Mouse (Mus musculus) CD4-positive helper T cell, adult 2 months (primary cell): ENCODE data around the gene Wwox.

Experiments used
- DNase-seq: peaks from one replicate; pipeline ENCODE4 v3.0.0-alpha.2; 2012; ENCODE audit warnings: low read depth, missing footprints, low spot score

Gene Wwox

DNA sequence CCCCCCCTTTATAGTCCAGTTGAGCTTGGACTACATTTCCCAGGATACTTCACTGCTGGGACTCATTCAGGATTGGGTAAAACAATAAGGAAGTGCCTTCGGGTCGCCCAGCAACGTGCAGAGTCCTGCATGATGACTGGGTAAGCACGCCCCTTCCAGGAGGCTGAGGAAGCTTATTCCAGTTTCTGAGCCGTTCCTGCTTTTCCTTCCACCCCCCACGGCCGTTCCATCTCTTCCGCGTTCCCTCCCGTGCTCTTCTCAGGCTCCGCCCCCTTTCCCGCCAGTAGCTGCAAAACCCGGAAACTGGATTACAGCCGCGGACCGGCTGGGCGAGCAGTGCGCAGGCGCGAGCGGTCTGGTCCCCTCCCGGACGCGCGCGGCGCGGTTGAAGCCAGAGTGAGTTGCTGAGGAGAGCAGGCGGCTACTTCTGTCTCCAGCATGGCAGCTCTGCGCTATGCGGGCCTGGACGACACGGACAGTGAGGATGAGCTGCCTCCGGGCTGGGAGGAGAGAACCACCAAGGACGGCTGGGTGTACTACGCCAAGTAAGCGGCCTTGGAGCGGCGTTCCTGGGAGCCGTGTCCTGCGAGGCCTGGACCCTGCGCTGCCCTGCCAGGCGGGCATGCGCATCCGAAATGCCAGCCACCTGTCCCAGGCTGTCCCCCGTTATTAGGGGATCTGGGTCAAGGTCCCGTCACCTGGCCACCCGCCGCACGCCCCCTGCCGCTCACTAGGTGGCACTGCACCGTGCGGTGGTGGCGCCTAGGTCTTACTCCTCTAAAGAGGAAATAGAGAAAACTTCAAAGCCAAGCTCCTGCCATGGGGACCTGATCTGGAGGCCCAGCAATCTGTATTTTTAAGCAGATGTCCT, at the start of gene Wwox:
Wwox (plus strand) TSS at position 322 of the 871 bp plus-strand sequence.
- DNase-seq = peak; percentile 98

DNA sequence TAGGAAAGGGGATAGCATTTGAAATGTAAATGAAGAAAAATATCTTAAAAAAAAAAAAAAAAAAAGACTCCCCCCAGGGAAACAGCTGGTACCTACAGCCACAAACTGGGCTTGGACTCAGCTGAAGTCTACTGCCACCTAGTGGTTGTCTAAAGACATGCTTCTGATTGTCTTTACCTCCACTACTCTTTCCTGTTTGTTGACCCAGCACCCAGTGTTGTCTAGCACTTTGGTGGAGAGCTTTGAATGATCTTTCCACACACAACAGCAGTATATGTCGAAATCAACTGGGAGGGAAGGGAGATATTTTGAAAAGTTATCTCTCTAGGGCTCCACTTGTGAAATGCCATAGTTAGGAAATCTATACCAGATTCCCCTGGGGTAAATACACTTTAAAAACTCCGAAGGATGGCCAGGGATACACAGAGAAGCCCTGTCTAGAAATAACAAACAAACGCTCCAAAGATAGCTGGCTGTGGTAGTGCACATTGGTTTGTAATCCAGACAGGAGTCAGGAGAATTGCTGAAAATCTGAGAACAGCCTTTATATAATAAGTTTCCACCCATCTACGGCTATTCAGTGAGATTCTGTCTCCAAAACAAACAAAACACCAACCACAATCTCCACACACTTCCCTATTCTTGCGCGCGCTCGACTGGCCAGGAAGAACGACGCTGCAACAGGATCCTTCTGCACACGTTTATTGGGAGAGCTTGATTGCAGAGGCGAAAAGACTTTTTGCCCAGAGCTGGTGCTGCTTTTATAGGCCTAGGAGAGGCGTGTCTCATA, 48.8 kb upstream of the Wwox start:
- DNase-seq = peak; percentile 16

DNA sequence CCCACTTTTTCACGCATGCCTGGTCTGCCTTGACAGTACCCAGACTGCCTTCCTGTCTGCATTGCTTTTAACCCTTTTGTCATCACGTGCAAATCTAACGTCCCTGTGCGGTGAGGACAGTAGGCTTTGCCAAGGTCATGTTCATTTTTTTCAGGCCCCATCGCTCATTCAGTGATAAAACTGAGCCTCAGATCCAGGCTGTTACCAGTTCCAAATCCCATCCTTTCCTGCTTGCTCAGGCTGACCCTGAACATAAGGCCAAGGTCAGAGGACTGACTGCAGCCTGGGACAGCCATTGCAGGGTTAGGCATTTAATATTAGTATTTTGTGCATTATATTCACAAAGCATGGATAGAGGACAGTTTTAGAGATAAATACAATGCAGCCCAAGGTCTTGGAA, 41.1 kb upstream of the Wwox start:
- DNase-seq = no peak

DNA sequence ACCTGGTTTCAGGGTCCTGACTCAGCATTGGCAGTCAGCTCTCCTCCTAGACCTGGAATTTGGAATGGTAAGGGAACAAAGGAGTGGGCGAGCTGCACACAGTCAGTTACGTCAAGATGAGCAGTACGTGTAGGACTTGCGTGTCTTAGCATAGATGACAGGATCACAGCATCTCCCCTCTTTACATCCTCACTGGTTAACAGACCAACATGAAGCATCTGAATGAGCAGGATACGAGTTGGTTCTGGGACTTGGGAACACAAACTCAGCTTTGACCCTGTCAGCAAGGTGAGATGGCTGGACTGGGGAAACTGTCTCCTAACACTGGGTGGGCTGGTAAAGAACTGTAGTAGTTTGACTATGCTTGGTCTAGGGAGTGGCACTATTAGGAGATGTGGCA, 40.2 kb upstream of the Wwox start:
- no peak for DNase-seq

DNA sequence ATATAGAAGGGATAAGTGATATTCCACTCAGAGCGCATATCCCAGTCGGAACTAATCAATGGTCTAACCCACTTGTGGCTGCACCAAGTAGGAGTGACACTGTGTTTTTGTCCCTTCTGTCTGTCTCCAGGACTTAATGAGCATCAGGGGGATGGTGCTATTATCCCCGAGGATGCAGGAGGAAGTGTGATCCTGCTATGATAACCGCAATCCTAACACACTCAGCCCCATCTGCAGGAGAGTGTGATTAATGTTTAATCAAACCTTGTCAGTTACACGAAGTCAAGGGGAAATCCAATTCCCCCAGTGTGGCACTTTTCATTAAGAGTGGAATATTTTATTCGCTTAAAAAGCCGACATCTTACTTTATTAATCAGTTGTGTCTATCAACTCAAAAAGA, 37.8 kb upstream of the Wwox start:
- no peak for DNase-seq

DNA sequence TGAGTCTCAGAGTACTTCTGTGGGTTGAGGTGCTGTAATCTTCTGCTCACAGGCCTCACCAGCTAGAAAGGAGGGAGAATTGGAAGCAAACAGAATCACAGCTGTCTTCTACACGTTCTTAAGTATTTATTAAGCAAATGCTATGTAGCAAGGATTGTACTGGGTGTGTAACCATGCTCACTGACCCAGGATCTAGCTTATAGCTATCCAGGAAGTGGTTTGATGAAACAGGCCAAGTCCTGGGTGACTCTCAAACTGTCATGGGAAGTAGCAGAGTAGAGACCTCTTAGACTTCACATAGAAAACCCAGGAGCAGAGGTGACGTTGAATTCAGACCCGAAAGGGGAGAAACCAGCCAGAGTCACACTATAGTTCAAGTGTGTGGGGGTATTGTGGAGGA, 28.0 kb upstream of the Wwox start:
- no peak for DNase-seq

DNA sequence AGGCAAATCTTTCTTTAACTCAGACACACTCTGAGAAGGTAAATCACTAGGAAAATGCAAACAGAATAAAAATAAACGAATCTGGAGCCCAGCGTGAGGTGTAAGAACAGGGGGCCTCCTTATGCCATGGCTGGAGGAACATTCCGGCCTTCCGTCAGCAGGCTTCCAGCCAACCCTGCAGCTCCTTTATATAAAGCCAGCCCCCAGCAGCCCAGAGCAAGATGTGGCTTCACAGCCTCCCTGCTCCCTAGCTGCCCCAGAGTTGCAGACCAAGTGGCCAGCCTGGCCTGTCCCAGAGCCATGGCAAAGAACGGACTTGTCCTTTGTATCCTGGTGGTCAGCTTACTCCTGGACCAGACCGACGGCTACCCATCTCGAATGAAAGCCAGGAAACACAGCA, 21.7 kb upstream of the Wwox start, which contains the start of gene Clec3a:
Clec3a (plus strand) TSS at position 301 of the 400 bp plus-strand sequence.
- DNase-seq = no peak

DNA sequence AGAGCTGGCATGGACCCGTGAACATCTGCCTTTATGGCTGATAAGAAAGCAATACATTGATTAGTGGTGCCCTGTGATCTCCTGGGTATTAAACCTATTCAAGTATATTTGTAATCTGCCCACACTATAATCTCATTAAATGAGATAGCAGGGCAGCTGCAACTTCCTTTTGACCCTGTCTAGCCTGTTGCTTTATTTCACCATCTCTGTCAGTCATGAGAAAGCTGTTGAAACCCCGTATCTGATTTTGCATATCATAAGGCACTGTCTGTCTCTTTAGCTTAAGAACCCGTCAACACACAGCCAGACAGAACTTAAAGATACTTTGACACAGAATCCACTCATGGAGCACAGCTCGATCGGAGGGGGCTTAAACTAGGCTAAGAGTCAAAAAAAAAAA, 21.0 kb upstream of the Wwox start:
- no peak for DNase-seq

DNA sequence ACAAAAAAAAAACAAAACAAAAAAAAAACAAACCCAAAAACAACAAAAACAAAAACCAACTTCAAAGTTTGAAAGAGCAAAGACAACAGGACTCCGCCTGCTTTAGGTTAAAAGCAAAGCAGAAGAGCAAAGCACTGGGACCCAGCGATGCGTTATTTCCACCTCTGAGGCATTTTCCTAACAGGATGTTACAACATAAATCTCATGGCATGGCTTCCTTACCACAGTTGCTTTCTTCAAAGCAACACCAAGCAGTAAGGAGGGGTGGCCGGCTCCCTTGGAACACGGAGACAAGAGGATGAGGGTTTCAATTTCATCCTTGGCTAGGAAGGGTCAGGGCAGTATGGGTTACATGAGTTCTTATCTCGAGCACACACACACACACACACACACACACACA, 20.6 kb upstream of the Wwox start:
- DNase-seq = no peak

DNA sequence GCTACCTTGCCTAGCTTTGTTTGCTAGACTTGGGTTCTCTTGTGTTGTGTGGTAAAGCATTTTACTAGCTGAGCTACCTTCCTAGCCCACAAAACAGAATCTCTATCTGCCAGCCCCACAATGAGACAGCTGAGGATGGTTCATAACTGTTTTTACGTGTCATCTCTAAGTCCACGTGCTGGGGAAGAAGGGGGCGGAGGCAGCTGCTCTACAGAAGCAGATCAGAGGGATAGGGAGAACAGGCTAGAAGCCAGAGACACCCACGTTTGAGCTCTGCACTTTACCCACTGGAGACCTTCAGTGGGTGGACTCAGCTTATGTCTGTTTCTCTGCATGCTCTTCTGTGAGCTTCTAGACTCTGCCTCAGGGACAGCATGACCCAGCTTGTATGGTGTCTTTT, 17.9 kb upstream of the Wwox start:
- no peak for DNase-seq

DNA sequence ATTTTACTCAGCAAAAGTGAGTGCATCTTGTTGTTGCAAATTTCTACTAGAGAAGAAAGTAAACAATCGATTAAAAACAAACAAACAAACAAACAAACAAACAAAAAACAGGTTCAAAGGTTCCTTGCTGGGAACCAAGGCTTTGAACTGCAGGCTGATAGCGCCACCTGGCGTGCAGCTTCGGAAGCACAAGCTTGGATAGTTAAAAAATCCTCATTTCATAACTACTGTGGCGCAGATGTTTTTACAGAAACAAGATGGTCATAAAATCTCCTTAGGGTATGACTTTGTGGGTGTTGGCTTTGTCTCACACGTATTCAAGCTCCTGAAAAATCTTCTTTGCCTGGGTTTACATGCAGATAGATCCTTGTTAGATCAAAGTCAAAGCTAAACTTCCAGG, 1.2 kb upstream of the Wwox start:
- DNase-seq = peak; percentile 71

DNA sequence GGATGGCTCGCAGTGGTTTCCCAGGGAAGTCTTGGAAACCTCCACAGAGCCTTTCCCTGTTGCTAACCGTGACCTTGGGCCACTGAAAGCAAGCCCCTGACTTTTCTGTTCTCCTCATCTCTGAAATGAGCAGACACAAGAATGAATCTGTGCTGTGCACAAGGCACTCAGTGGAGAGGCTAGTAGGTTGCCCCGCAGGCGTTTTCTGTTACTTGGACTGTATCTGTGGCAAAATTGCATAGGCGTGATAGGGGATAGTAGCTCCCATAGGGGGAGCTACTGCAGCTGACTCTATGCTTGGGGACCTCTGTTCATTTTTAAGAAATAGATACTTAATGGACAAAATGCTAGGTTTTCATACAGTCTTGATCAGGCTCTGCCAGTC, 742 bp downstream of the Wwox start:
- DNase-seq = no peak

DNA sequence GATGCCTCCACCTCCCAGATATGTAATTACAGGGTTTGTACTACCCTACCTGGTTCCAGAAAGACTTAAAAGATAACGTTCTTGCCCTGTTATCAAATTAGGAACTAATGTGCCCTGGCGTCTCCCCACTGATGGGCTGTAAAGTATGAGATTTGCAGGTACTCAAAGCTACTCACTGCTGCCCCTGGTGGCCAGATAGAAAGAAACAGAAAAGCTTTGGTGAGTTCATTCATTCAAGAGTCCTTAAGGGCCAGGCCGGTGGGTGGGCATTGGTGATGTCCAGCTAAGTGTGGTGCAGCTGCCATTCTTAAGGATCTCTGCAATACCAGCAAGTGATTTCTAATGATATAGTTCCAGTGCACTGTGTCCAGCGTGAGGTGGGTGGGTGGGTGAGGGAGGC, 2.2 kb downstream of the Wwox start:
- DNase-seq = peak; percentile 58

DNA sequence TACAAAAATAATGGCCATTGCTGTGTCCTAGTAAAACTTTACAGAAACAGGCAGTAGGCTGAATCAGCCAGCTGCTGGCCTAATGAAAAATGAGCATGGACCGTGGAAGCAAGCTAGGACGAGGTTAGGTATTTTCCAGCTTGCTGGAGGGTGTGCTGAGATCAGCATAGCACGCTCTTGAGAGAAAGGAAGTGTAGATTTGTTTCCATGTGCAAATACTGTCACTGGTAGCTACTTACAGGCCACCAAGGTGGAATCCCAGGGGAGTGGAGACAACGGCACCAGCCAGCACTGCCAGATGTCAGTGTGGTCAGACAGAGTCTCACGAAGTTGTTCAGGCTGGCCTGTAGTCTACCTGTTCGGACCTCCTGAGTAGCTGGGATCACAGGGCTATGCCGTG, 7.4 kb downstream of the Wwox start:
- DNase-seq = no peak

DNA sequence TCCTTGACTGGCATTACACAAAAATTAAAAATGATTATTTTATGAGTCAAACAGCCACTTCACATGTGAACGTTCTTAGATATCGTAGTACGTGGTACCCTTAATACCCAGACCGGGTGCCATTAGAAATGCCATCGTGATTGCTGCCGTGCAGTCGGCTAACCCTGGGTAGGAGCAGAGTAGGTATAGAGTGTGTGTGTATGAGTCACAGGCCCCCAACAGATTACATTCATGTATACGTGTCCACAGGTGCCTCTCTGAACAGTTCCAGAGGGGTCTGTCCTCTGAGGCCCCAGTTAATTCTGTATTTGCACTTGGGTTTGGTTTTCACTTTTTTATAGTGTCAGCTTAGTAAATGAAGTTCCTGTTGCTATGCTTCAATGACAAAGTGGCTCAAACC, 12.8 kb downstream of the Wwox start:
- DNase-seq = no peak

DNA sequence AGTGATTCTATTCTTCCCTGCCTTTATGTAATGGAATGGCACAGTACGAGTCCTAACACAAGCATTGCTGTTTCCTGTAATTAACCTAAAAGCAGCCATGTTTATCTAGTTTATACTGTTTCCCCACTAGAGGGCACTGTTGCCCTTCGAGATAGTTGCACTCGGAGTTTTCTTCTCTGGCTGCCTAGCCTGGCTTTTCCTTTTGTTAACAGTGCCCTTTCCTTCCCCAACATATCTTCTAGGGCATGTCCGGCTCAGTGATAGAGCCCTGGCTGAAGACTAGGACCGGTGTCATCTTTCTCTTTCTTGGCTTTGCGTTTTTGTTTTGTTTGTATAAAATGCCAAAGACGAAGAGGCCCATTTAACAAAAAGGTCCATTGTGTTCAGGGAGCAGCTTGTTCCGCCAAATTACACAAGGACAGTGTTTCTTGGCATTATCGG, 13.3 kb downstream of the Wwox start:
- peak; percentile 64 for DNase-seq

DNA sequence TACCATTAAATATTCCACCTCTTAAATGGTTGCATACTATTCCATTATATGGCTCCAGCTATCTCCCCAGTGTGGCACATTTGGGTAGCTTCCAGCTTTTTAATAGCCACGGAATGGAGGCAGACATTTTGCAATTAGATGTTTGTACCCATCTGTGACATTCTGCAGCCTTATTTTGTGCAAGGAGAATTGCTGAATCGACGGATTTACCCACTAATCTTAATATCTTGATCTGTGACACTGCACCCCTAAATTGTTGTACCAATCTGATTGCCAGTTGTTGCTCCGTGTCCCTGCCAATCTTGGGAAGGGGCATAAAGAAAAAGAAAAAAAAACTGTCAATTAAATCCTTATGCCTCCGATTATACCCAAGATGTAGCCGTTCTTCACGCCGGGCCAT, 15.8 kb downstream of the Wwox start:
- DNase-seq = no peak

DNA sequence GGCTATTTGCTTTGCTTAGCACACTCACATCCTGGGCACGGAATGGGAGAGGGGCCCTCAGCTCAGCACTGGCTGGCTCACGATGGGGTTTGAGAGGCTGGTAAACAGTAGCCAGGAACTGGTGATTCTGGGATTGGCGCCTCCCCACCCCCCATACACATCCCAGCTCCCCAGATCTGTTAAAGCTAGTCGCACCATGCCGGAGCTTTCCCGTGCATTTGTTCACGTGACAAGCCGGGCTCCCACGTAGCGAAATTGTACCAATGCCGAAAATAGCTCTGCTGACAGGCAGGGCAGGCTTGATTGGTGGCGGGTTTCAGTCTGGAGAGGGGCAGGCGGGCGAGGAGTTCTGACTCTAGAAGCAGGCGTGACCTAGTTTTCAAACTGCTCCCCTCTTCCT, 16.5 kb downstream of the Wwox start:
- DNase-seq = no peak

DNA sequence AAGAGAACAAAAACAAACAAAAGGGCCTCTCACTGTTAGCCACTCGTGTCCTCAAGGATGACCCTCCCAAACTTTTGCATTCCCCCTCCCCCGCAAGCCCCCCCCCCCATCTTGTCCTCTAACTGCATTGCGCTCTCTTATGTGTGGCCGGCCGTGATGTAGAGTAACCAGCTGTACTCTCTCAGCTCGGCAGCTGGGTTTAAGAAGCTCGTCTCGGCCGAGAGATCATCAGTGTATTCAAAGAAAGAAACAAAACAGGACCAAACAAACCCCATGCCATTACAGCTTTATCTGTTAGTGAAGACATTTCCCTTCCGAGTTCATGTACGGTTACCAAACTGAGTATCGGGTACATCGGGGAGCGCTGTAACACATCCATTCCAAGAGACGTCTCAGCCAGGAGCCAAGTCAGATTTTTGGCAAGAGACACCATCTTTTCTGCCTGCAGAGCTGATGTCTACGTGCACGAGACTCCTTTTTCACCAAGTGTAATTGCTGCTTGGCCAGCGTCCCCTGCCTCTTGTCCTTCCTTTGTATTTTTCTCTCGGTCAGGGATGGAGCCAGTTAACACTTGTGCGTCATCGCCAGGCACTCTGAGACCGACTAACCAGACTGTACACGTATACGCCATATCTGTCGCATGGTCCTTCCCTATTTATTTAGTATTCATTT, 18.8 kb downstream of the Wwox start:
- DNase-seq = no peak

DNA sequence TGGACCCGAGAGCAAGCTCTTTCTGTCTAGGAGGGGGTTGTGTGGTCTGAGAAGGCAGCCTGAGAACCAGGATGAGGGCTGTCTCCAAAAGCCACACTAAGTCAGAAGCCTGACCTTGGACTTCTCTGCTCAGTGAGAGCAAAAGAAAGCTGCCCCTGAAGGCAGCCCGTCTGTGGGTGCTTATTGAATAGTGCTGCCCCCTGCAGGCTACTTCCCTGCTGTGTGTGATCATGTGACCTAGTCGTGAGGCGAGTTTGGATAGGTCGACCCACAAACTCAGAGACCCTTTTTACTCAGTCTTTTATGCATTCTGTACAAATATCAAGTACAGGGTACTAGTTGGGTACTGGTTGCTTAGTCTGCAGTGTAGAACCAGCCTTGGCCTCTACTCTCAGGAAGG, 21.1 kb downstream of the Wwox start:
- peak; percentile 23 for DNase-seq

DNA sequence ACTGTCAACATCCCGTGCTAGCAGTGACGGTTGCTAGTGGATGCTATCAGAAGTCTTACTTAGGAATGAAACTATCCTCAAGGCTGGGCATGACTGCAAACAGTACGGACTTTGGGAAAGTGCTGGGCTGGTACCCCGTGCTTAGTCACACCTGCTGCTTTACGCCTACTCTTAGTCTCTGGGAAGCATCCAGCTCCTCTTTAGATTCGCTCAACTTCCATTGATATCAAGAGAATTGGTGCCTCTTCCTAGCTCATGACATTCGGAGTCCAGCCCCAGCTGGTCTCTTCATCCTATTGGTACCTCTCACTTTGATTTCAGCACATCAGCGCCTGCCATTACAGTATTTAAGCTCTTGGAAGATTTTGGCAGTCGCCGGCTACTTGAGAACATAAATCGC, 23.1 kb downstream of the Wwox start:
- DNase-seq = no peak

DNA sequence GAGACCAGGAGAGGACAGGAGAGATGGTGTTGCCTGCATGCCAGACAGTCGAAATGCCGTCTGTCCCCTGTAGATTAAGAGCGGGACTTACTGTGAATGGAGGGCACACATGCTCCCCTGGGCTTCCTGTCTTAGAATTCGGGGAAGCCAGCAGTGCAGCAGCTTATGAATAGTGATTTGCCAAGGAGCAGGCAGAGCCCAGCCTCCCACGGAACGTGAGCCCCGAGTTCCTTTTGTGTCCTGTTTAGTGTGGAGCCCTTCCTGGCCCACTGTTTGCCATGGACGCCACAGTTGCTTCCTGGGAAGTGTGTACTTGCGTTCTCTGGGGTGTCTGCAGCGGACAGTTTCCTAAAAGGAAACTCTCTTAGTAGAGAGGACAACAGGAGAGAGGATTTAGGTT, 23.9 kb downstream of the Wwox start:
- no peak for DNase-seq
